Mouse (Mus musculus): ENCODE data around the gene Wasf2. TPM values are rescaled to one million over a fixed set of nuclear protein-coding genes. Genes with fewer than 3 reads are reported as not detected.

Wasf2 gene
- total and polyA plus RNA-seq, 3 experiments = 14.9 to 59.5 (median 21.7) TPM

DNA sequence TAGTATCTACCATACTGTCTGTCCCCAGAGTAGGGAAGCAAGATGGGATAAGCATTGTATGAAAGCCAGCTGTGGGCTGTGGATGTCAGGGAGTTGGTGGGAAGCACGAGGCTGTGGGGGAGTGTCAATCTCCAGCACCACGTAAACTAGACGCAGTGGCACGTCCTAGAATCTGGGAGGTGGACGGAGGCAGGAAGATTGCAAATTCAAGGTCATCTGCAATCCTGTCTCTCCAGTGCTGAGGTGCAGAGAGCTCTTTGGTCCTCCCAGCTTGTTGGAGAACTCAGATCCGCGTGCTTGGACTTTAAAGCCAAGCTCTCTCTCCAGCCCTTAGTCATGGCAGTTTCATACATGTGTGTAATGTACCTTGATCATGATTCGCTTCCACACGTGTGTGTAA is 36.5 kb downstream of the Wasf2 start:
- no peak for TF ChIP-seq MXI1 (IDR thresholded peaks at IDR 0.05; ENCODE audit: low read depth, low read length)
- no peak for TF ChIP-seq ELF1 (IDR thresholded peaks at IDR 0.05; ENCODE audit: low read depth, low read length)
- TF ChIP-seq JUN (IDR thresholded peaks at IDR 0.05; ENCODE audit: insufficient read depth, low read depth, low read length) = no peak
- TF ChIP-seq EP300 (IDR thresholded peaks at IDR 0.05; ENCODE audit: low read length) = no peak
- no peak for TF ChIP-seq E2F4 (IDR thresholded peaks at IDR 0.05; ENCODE audit: insufficient replicate concordance, low read depth, low read length)
- no peak for TF ChIP-seq TBP (conservative IDR thresholded peaks at IDR 0.05; ENCODE audit: low read depth, low read length)
- no peak for TF ChIP-seq RCOR1 (conservative IDR thresholded peaks at IDR 0.05; ENCODE audit: low read depth, low read length)
- no peak for TF ChIP-seq NRF1 (IDR thresholded peaks at IDR 0.05; ENCODE audit: low read depth, low read length)
- TF ChIP-seq ZNF384 (IDR thresholded peaks at IDR 0.05; ENCODE audit: low read depth, low read length) = no peak
- no peak for TF ChIP-seq USF2 (conservative IDR thresholded peaks at IDR 0.05; ENCODE audit: low read depth, low read length)
- TF ChIP-seq UBTF (IDR thresholded peaks at IDR 0.05; ENCODE audit: low read depth, low read length) = no peak
- TF ChIP-seq ETS1 (conservative IDR thresholded peaks at IDR 0.05; ENCODE audit: low read depth, low read length) = no peak
- no peak for TF ChIP-seq ZMIZ1 (IDR thresholded peaks at IDR 0.05; ENCODE audit: low read depth, low read length)
- TF ChIP-seq MAX (IDR thresholded peaks at IDR 0.05; ENCODE audit: low read length) = no peak
- no peak for TF ChIP-seq MAZ (IDR thresholded peaks at IDR 0.05; ENCODE audit: low read depth, low read length)
- no peak for TF ChIP-seq ZKSCAN1 (IDR thresholded peaks at IDR 0.05; ENCODE audit: borderline replicate concordance, low read depth, low read length)
- no peak for TF ChIP-seq CTCF (conservative IDR thresholded peaks at IDR 0.05 in 1 of 2, IDR thresholded peaks at IDR 0.05 in 1 of 2; ENCODE audit: low read depth in 2 of 2, low read length in 2 of 2)
- TF ChIP-seq CHD2 (IDR thresholded peaks at IDR 0.05; ENCODE audit: low read length) = no peak
- no peak for TF ChIP-seq TCF12 (IDR thresholded peaks at IDR 0.05; ENCODE audit: low read depth, low read length)
- in situ Hi-C loops (cut with MboI; ENCODE audit: low pct_ligation_motif_present, low pct_unique_long_range_greater_than_20kb, low sequenced_read_pairs) (loop anchor here (5.0 kb wide), 1 partner anchor 39 kb away; no protein-coding TSS in a partner anchor), dilution Hi-C loops (cut with MboI; ENCODE audit: extremely low pct_ligation_motif_present, extremely low pct_unique_long_range_greater_than_20kb, low sequenced_read_pairs) (no loop called here)
- Histone ChIP-seq H3K27ac (ENCODE audit: insufficient read depth, low read depth) (no peak overlapping the region), H3K9me3 (replicated peaks; ENCODE audit: low read length) (no peaks in the 10 kb centered on the region), H3K4me2 (ENCODE audit: insufficient read depth, low read depth, poor library complexity, severe bottlenecking) (no peak overlapping the region), H3K27me3 (replicated peaks) (no peaks in the 10 kb centered on the region), H3K9ac (ENCODE audit: insufficient read depth, low read depth) (no peak overlapping the region), H3K79me2 (replicated peaks; ENCODE audit: control insufficient read depth, extremely low read depth, insufficient read depth, poor library complexity, severe bottlenecking) (peaks cover 48% of the 10 kb centered on the region), H3K36me3 (replicated peaks in 1 of 2; ENCODE audit: control insufficient read depth in 1 of 2, insufficient read depth in 1 of 2, low read length in 1 of 2) (peaks cover 5 to 41% of the 10 kb centered on the region in 2 experiments), H3K4me3 (replicated peaks in 1 of 3; ENCODE audit: low read depth in 2 of 3, low read length in 2 of 3, poor library complexity in 1 of 3) (no peak overlapping the region), H3K4me1 (ENCODE audit: control insufficient read depth in 1 of 2, insufficient read depth in 2 of 2) (peaks cover 10 to 56% of the 10 kb centered on the region in 2 experiments)
- DNase-seq (ENCODE audit: extremely low read depth) = no peak

DNA sequence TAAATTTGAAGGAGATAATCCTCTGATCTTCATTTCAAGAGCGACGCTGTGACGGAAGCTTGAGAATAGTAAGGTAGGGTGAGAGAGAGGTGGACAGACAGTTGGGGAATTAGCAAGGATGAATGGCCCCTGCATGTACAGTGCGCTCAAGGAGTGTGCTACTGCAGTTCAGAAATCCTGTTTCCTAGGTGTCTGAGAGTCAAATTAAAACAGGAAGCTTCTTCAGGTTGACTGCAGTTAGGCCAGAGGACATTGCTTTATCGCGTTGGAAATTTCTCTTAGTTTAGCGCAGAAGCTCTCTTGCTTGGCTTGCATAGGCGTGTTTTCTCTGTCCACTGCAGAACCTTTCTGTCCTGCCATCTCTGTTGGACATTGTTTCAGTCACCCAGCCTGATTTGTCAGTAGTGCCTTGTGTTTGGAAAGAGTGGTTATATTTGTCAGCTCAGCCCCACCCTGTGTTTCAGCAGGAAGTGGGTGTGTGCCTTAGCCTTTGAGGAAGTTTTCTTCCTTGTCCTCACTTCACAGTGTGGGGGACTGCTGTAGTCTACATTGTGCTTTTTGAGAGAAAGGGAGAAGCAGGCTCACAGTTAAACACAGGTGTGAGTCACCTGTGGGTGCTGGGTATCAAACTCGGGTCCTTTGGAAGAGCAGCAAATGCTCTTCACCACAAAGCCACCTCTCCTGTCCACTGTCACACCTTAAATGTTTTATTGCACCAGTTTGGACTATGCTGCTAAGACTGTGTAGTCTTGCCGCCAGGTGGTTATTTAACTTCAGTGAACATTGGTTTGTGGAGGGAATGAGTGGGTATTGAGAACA is 39.1 kb downstream of the Wasf2 start:
- H3K4me1 ChIP-seq (ENCODE audit: control insufficient read depth in 1 of 2, insufficient read depth in 2 of 2) = peaks cover 15 to 74% of the 10 kb centered on the region in 2 experiments
- H3K36me3 ChIP-seq (replicated peaks in 1 of 2; ENCODE audit: control insufficient read depth in 1 of 2, insufficient read depth in 1 of 2, low read length in 1 of 2) = peaks cover 5 to 36% of the 10 kb centered on the region in 2 experiments
- H3K4me3 ChIP-seq (replicated peaks in 1 of 3; ENCODE audit: low read depth in 2 of 3, low read length in 2 of 3, poor library complexity in 1 of 3) = no peak overlapping the region
- no peaks in the 10 kb centered on the region for H3K27me3 ChIP-seq (replicated peaks)
- H3K9me3 ChIP-seq (replicated peaks; ENCODE audit: low read length) = no peaks in the 10 kb centered on the region
- dilution Hi-C loops (cut with MboI; ENCODE audit: extremely low pct_ligation_motif_present, extremely low pct_unique_long_range_greater_than_20kb, low sequenced_read_pairs) (no loop called here), in situ Hi-C loops (cut with MboI; ENCODE audit: low pct_ligation_motif_present, low pct_unique_long_range_greater_than_20kb, low sequenced_read_pairs) (loop anchor here (5.0 kb wide), 1 partner anchor 42 kb away; no protein-coding TSS in a partner anchor)
- peak overlapping the region; percentile 95 for H3K4me2 ChIP-seq (ENCODE audit: insufficient read depth, low read depth, poor library complexity, severe bottlenecking)
- H3K79me2 ChIP-seq (replicated peaks; ENCODE audit: control insufficient read depth, extremely low read depth, insufficient read depth, poor library complexity, severe bottlenecking) = peaks cover 47% of the 10 kb centered on the region
- peak overlapping the region; percentile 96 for H3K27ac ChIP-seq (ENCODE audit: insufficient read depth, low read depth)
- peak; percentile 61 for DNase-seq (ENCODE audit: extremely low read depth)
- H3K9ac ChIP-seq (ENCODE audit: insufficient read depth, low read depth) = peak overlapping the region; percentile 9; the same call in 1 of the 2 replicates
- peak; percentile 63; the same call in 1 of the 2 replicates for TF ChIP-seq SIN3A (IDR thresholded peaks at IDR 0.05; ENCODE audit: low read length)
- TF ChIP-seq SMC3 (IDR thresholded peaks at IDR 0.05; ENCODE audit: low read depth, low read length) = no peak
- peak; percentile 45; the same call in 1 of the 2 replicates for TF ChIP-seq POLR2A (IDR thresholded peaks at IDR 0.05; ENCODE audit: low read depth, low read length)
- TF ChIP-seq ZC3H11A (IDR thresholded peaks at IDR 0.05; ENCODE audit: low read depth, low read length) = no peak
- TF ChIP-seq ELF1 (IDR thresholded peaks at IDR 0.05; ENCODE audit: low read depth, low read length) = peak; percentile 75
- TF ChIP-seq POLR2AphosphoS2 (IDR thresholded peaks at IDR 0.05; ENCODE audit: low read depth, low read length) = no peak
- TF ChIP-seq NELFE (IDR thresholded peaks at IDR 0.05; ENCODE audit: low read depth, low read length) = 0 out of 2 replicates have a peak, but pooled peaks have one; percentile 20
- TF ChIP-seq NRF1 (IDR thresholded peaks at IDR 0.05; ENCODE audit: low read depth, low read length) = no peak
- TF ChIP-seq TBP (conservative IDR thresholded peaks at IDR 0.05; ENCODE audit: low read depth, low read length) = peak; percentile 80
- TF ChIP-seq KAT2A (IDR thresholded peaks at IDR 0.05; ENCODE audit: insufficient replicate concordance, low read length) = no peak
- TF ChIP-seq MAX (IDR thresholded peaks at IDR 0.05; ENCODE audit: low read length) = no peak; the same call in 1 of the 2 replicates
- no peak for TF ChIP-seq GABPA (IDR thresholded peaks at IDR 0.05; ENCODE audit: insufficient replicate concordance, low read depth, low read length)
- 0 out of 2 replicates have a peak, but pooled peaks have one; percentile 23 for TF ChIP-seq ETS1 (conservative IDR thresholded peaks at IDR 0.05; ENCODE audit: low read depth, low read length)
- TF ChIP-seq CHD1 (IDR thresholded peaks at IDR 0.05; ENCODE audit: low read depth, low read length) = no peak; the same call in 1 of the 2 replicates
- no peak for TF ChIP-seq MYC (IDR thresholded peaks at IDR 0.05; ENCODE audit: low read depth, low read length)
- no peak for TF ChIP-seq USF1 (IDR thresholded peaks at IDR 0.05; ENCODE audit: low read depth, low read length)
- peak; percentile 62 for TF ChIP-seq MXI1 (IDR thresholded peaks at IDR 0.05; ENCODE audit: low read depth, low read length)
- TF ChIP-seq USF2 (conservative IDR thresholded peaks at IDR 0.05; ENCODE audit: low read depth, low read length) = no peak

Data from CH12.LX (cell line).